Mouse (Mus musculus) neural tube, embryonic 11.5 days (tissue): ENCODE measurements around the gene Ccdc38. TPM values are rescaled to one million over a fixed set of nuclear protein-coding genes. Genes with fewer than 3 reads are reported as not detected.

Source experiments
- ATAC-seq: fragments of 200-750 bp; cut with Nextera tagmentation; 2 replicates; pipeline ENCODE4 v1.8.0; 2017; ENCODE audit warnings: moderate number of reproducible peaks, mild to moderate bottlenecking, moderate TSS enrichment, moderate library complexity; ENCODE audit not compliant: insufficient read depth, low FRiP score, low TSS enrichment
- DNase-seq: peaks from one replicate; pipeline ENCODE4 v3.0.0-alpha.2; 2015; ENCODE audit warnings: low spot score
- H3K27ac ChIP-seq: fragments of 300-500 bp; sonication (generic); 2 replicates; pipeline ENCODE4 v1.5.1; 2014; ENCODE audit warnings: low read depth, mild to moderate bottlenecking, low read length
- H3K27me3 ChIP-seq: fragments of 300-500 bp; sonication (generic); 2 replicates; pipeline ENCODE4 v1.6.1; 2014; ENCODE audit warnings: mild to moderate bottlenecking, low read length, mixed read lengths; ENCODE audit not compliant: control insufficient read depth, insufficient read depth
- H3K36me3 ChIP-seq: fragments of 300-500 bp; sonication (generic); 2 replicates; pipeline ENCODE4 v1.6.1; 2014; ENCODE audit warnings: mild to moderate bottlenecking, low read length, moderate library complexity, mixed read lengths; ENCODE audit not compliant: control insufficient read depth, insufficient read depth
- H3K4me1 ChIP-seq: fragments of 300-500 bp; sonication (generic); 2 replicates; pipeline ENCODE4 v1.6.1; 2014; ENCODE audit warnings: low read length, mixed read lengths; ENCODE audit not compliant: control insufficient read depth, insufficient read depth
- H3K4me2 ChIP-seq: fragments of 300-500 bp; sonication (generic); 2 replicates; pipeline ENCODE4 v1.6.1; 2014; ENCODE audit warnings: low read depth, mild to moderate bottlenecking, moderate library complexity
- H3K4me3 ChIP-seq: fragments of 300-500 bp; sonication (generic); 2 replicates; pipeline ENCODE4 v1.5.1; 2014; ENCODE audit warnings: low read depth, low read length
- H3K9ac ChIP-seq: fragments of 300-500 bp; sonication (generic); 2 replicates; pipeline ENCODE4 v1.6.1; 2014; ENCODE audit warnings: mild to moderate bottlenecking, low read length
- H3K9me3 ChIP-seq: fragments of 300-500 bp; sonication (generic); 2 replicates; pipeline ENCODE4 v1.6.1; 2016; ENCODE audit warnings: low read length; ENCODE audit not compliant: control insufficient read depth
- WGBS: fragments of 180-500 bp; shearing (Covaris S2); extraction: QIAGEN DNeasy Blood & Tissue Kit; methylation state at CpG from one replicate; pipeline ENCODE4 v1.1.7; 2014; 5-methylcytosine and 5-hydroxymethylcytosine counted together
- polyA plus RNA-seq: library from polyadenylated mRNA; unstranded; fragments of >200 nt; fragmentation: Nextera tagmentation; extraction: Ambion mirVana; gene quantifications from 2 replicates; pipeline ENCODE4 v1.2.1, GENCODE M21; 2014

Gene Ccdc38
- polyA plus RNA-seq: 0.33 and 0.53 TPM in 2 replicates

DNA sequence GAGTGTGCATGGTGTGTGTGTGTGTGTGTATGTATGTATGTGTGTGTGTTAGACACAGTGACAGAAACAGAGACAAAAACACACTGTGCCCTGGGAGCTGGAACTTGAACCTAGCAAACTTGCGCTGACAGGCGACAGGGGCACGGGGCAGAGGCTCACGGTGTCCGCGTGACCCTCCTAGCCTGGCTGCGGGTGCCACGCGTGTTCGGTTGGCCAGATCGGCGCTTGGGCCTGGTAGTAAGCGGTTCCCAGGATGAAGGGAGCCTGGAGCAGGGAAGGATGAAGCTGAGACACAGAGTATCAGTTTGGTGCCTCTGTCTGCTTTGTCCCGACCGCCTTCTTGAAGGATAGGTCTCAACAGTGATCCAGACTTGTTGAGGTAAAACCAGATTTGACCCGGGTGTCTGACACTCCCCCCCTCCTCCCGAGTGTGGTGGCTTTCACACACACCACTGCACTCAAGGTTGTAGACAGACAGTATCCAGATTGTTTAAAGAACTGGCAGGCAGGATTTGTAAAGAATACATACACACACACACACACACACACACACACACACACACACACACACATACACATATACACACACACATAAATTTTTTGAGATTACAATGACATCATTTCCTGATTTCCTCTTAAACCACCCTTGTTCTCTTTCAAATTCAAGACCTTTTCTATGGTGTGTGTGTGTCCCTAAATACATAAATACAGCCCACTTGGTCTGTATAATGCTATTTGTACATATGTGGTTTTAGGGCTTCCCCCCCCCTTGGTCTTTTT is at the start of gene Ccdc38:
Gene Ccdc38 (plus strand): TSS at position 202 of the 780 bp plus-strand sequence.
- Histone ChIP-seq H3K27ac (no peak within 1 kb of the TSS), H3K27me3 (no peaks in the 10 kb centered on the region), H3K9me3 (no peaks in the 10 kb centered on the region), H3K9ac (peak within 1 kb of the TSS; percentile 18; the same call in 1 of the 2 replicates), H3K4me1 (no peaks in the 10 kb centered on the region), H3K4me3 (peak within 1 kb of the TSS; percentile 29), H3K36me3 (no peaks in the 10 kb centered on the region), H3K4me2 (peak within 1 kb of the TSS; percentile 67)
- 77% methylated on average over 17 of the region's 17 CpGs for WGBS
- ATAC-seq (peak; percentile 28; the same call in 1 of the 2 replicates), DNase-seq (no peak)

DNA sequence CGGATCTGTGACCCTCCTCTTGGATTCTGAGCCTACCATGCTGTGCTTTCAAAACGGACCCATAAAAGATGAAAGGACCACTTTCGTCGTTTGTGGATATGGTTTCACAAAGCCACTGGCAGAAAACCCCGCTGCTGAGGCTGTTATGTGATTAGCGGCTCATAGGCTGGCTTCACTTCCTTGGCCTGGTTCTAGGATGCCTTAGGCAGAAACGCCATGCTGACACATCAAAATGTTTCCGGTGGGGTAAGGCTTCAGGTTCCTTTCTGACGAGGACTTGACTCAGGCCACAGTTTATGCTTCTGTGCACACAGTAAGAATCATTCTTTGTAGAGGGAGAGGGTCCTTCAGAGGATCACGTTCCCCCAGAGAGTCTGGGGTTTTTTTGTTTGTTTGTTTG is 39.6 kb upstream of the Ccdc38 start:
- H3K27ac ChIP-seq: no peak overlapping the region
- H3K9me3 ChIP-seq: no peaks in the 10 kb centered on the region
- H3K4me2 ChIP-seq: no peak overlapping the region
- no peaks in the 10 kb centered on the region for H3K27me3 ChIP-seq
- no peak for DNase-seq
- H3K9ac ChIP-seq: no peak overlapping the region
- H3K36me3 ChIP-seq: no peaks in the 10 kb centered on the region
- no peak for ATAC-seq
- 43% methylated on average over 10 of the region's 10 CpGs for WGBS
- no peaks in the 10 kb centered on the region for H3K4me1 ChIP-seq
- no peak overlapping the region for H3K4me3 ChIP-seq

DNA sequence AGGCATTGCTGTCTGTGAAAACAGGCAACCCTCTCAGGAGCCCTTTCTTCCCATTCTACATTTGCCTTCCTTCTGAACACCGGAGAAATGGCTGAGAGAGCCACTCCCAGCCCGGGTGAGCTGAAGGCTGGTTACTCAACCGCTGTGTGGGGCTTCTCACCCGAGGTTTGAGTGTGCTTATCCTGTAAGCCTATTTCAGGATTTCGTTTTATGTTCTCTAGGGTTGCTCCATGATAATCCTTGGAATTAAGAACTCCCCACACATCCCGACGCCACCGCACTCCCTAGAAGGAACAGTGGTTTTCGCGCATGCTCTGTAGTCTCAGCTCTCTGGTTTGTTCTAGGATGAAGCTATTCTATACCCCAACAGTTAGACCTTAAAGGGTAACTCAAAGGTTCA is 39.1 kb upstream of the Ccdc38 start:
- Histone ChIP-seq H3K4me1 (no peaks in the 10 kb centered on the region), H3K4me2 (no peak overlapping the region), H3K27ac (no peak overlapping the region), H3K9me3 (no peaks in the 10 kb centered on the region), H3K27me3 (no peaks in the 10 kb centered on the region), H3K9ac (no peak overlapping the region), H3K36me3 (no peaks in the 10 kb centered on the region), H3K4me3 (no peak overlapping the region)
- DNase-seq: no peak
- ATAC-seq: no peak
- WGBS: 86% methylated on average over 10 of the region's 10 CpGs

DNA sequence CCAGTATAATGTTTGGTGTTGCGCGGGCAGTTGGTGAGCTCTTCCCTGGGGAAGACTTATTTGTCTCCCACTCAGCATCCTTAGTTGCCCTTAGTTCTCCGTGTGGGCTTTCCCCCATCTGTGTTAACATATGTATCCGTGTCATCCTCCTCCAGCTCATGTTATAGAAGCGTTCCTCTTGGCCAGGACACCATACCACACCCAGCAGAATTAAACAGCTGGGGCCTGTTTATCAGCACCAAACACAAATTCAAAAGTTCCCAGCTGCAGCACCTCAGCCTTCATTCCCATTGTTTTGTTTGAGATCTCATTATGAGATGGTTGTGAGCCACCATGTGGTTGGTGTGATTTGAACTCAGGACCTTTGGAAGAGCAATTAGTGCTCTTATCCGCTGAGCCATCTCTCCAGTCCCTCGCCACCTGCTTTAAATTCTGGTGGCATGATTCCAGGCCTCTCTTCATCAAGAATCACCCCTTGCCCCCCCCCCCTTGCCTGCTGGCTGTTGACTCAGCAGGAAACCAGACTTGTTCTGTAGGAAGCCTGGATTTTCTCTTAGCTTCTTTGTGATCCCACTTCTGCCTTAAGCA is 32.0 kb upstream of the Ccdc38 start:
- 84% methylated on average over 7 of the region's 7 CpGs for WGBS

DNA sequence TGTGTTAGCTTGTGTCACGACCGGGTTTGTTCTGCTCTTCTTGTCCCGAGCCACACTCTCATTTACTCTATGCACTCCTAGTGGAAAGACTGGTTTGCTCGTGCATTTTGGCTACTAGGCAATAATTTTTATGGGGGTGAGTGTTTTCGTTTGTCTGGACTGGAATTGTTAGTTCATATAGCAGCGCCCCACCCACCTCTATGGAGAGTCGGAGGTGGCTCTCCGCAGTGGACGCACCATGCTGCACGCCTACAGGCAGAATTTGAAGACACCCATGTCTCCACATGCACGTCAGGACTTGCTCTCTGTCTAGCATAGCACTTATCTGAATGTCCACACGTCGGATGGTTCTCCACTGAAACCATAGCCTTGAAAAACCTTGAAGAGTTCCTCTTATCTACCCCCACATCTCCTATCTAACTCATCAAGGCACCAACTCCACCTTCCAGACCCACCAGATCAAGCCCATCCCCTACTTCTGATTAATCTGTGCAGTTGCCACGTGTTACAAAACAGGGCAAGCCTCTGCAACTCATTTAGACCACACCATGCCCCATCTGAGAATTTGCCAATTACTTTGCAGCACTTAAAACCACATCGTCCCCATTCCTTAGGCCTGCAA is 30.8 kb upstream of the Ccdc38 start:
- no peak overlapping the region for H3K27ac ChIP-seq
- H3K36me3 ChIP-seq: no peaks in the 10 kb centered on the region
- H3K4me1 ChIP-seq: no peaks in the 10 kb centered on the region
- no peaks in the 10 kb centered on the region for H3K9me3 ChIP-seq
- H3K9ac ChIP-seq: no peak overlapping the region
- ATAC-seq: no peak
- H3K4me3 ChIP-seq: no peak overlapping the region
- H3K27me3 ChIP-seq: no peaks in the 10 kb centered on the region
- whole genome bisulfite sequencing: 84% methylated on average over 15 of the region's 15 CpGs
- no peak overlapping the region for H3K4me2 ChIP-seq
- DNase-seq: no peak

More for the DNA sequence above, 32.0 kb upstream of the Ccdc38 start:
- Histone ChIP-seq H3K36me3 (no peaks in the 10 kb centered on the region), H3K4me3 (no peak overlapping the region), H3K4me1 (no peaks in the 10 kb centered on the region), H3K9ac (no peak overlapping the region), H3K4me2 (no peak overlapping the region), H3K9me3 (no peaks in the 10 kb centered on the region), H3K27me3 (no peaks in the 10 kb centered on the region), H3K27ac (no peak overlapping the region)
- DNase-seq: no peak
- no peak for ATAC-seq

DNA sequence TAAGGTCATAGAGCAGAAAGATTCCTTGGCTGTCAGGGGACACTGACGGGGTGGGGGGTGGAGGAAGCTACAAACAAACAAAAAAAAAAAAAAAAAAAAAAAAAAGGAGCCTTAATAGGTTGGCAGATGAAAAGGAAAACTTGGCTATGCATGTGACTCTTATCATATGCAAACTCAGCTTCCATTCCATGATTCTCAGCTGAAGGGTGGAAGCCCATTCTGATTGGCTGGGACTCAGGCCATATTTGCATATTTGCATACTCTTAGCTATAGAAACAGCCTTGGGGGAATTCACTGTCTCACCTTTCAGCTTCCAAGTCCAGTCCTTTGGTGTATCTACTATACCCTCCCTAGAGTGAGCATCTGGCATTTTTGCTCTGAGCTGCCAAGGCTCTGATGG is 25.0 kb upstream of the Ccdc38 start:
- Histone ChIP-seq H3K4me2 (no peak overlapping the region), H3K9me3 (no peaks in the 10 kb centered on the region), H3K4me3 (no peak overlapping the region), H3K27me3 (no peaks in the 10 kb centered on the region), H3K36me3 (no peaks in the 10 kb centered on the region), H3K4me1 (no peaks in the 10 kb centered on the region), H3K9ac (no peak overlapping the region), H3K27ac (no peak overlapping the region)
- ATAC-seq: no peak
- DNase-seq: no peak
- WGBS: 42% methylated on average over 1 of the region's 1 CpGs

DNA sequence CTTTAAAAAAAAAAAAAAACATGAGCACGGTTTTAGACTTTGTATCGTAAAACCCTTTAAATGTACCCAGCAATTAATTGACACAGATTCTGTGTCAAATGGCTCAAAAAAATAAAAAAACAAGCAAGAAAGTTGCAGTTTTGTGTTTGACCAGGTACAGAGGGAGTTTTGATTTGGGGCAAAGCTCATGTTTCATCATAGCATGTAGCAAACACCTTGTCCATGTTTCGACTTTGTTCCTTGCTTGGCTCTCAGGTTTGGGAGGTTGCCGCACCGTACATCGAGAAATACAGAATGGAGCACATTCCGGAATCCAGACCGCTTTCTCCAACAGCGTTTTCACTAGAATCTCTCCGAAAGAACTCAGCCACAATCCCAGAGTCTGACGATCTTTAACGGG is 24.5 kb upstream of the Ccdc38 start:
- DNase-seq (no peak), ATAC-seq (no peak)
- Histone ChIP-seq H3K4me3 (no peak overlapping the region), H3K9ac (no peak overlapping the region), H3K27ac (no peak overlapping the region), H3K4me2 (no peak overlapping the region), H3K27me3 (no peaks in the 10 kb centered on the region), H3K4me1 (no peaks in the 10 kb centered on the region), H3K36me3 (no peaks in the 10 kb centered on the region), H3K9me3 (no peaks in the 10 kb centered on the region)
- 86% methylated on average over 12 of the region's 12 CpGs for WGBS

DNA sequence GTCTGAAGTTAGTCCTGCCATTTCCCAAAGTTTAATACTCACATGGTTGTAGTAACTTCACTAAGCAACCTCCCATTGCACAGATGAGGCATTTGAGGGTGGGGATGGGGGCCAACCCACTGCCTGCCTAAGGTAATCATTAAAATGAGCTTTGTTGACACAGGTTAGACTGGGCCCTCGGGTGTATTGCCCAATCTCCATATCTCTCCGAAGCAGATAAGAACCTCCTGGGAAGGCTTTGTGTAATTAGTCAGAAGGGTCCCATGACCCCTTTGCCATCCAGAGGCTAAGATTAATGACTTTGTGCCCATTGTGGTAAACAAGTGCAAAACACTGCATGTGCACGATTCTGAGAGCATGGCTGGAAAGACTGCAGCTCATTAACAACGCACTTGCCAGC is 22.7 kb upstream of the Ccdc38 start:
- Histone ChIP-seq H3K4me2 (no peak overlapping the region), H3K27me3 (no peaks in the 10 kb centered on the region), H3K27ac (no peak overlapping the region), H3K9me3 (no peaks in the 10 kb centered on the region), H3K4me1 (no peaks in the 10 kb centered on the region), H3K9ac (no peak overlapping the region), H3K4me3 (no peak overlapping the region), H3K36me3 (no peaks in the 10 kb centered on the region)
- 67% methylated on average over 4 of the region's 4 CpGs for WGBS
- DNase-seq (no peak), ATAC-seq (no peak)
